Mouse (Mus musculus): ENCODE measurements around the gene Gm49450.

The Gm49450 gene

DNA sequence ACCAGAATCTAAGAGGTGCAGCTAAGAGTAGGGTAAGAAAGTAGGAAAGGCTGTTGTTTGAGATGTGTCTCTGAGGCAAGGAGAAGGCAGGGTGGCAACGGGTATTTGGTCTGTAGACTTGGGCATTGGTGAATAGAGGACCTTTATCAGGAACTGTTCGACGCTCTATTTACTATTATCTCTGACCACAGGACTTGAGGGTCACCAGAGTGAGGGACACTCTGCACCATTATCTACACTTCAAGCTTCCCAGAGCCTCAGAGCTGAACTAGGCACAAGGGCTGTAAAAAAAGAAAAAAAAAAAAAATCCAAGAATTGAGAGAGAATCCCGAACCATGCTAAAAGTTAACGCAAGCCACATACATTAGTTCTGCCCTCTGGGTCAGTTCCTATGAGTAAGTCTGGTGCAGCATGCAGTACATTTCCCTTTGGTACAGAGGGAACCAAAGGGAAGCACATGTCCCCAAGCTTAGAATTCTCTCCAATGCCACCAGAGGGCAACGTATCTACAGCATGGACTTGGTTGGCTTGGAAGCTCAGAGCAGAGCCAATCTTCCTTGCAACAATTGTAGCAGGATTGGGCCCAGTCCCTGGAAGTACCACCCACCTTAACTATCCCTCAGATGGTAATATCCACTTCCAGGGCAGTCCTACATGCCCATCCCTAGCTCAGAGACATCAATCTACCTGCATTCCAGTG is 61.3 kb downstream of the Gm49450 start:
- DNase-seq (ENCODE audit: low spot score in 2 of 2): no peak

GRCm38 (mm10) chr15:98891198-98891742 is 62.1 kb downstream of the Gm49450 start:
- DNase-seq (ENCODE audit: low spot score in 2 of 2): no peak

GRCm38 (mm10) chr15:98887526-98887925 is 65.8 kb downstream of the Gm49450 start:
- DNase-seq (ENCODE audit: low spot score in 2 of 2): no peak

GRCm38 (mm10) chr15:98886667-98887387 is 66.5 kb downstream of the Gm49450 start:
- DNase-seq (ENCODE audit: low spot score in 2 of 2): no peak

- no peak for DNase-seq (ENCODE audit: low spot score in 2 of 2)
Measured at GRCm38 (mm10) chr15:98884106-98884505, 69.2 kb downstream of the Gm49450 start.

GRCm38 (mm10) chr15:98883661-98884060 is 69.7 kb downstream of the Gm49450 start:
- DNase-seq (ENCODE audit: low spot score in 2 of 2): no peak

Data from cerebellum, postnatal 4 days (tissue).